ENCODE assay signal across 20 mouse cellular contexts in the genomic region with DNA sequence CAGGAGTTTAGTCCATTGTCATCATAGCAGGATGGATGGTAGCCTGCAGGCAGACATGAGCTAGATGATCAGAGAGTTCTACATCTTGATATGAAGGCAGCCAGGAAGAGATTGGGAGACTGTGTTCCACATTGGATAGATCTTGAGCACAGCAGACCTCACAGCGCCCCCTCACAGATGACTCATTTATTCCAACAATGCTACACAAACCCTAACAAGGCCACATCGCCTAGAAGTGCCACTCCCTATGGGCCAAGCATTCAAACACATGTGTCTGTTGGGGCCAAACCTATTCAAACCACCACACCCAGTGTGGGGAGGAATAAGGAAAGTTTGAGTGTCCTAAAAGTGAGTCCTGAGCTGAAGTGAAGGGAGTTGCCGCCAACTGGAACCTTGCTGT.
"Had no signal": no experiment of that assay in that cellular context is flagged by ENCODE, and none has a peak within 500 bp of the region (broad histone marks: within the 10 kb centered on the region; RNA-seq: fewer than 3 reads in every experiment).

No protein-coding gene starts in this region.

- H3K27ac ChIP-seq: kidney, postnatal 0 days; layer of hippocampus, adult 2 months; liver, embryonic 14.5 days; lung, embryonic 15.5 days; midbrain, embryonic 10.5 days; midbrain, embryonic 13.5 days; neural tube, embryonic 13.5 days had no signal

- H3K9me3 ChIP-seq: lung, embryonic 15.5 days; midbrain, embryonic 10.5 days; midbrain, embryonic 13.5 days; neural tube, embryonic 13.5 days had no signal

- H3K27me3 ChIP-seq: lung, embryonic 15.5 days; megakaryocyte, embryonic 14.5 days; midbrain, embryonic 13.5 days; neural tube, embryonic 13.5 days had no signal

- DNase-seq: kidney, adult 2 months; kidney, postnatal 25 days; layer of hippocampus, adult 9-11 months; liver, postnatal 0 days; lung, postnatal 10 days; lung, postnatal 36 days; retina, postnatal 1 day; right cerebral cortex, postnatal 25 days had no signal

- H3K4me2 ChIP-seq: liver, embryonic 11.5 days; lung, embryonic 15.5 days; midbrain, embryonic 13.5 days; neural tube, embryonic 13.5 days had no signal

- ATAC-seq: intestine, embryonic 16.5 days; liver, postnatal 0 days; midbrain, embryonic 13.5 days; midbrain, embryonic 16.5 days had no signal

- H3K4me1 ChIP-seq: lung, embryonic 15.5 days; midbrain, embryonic 10.5 days; midbrain, embryonic 13.5 days; neural tube, embryonic 13.5 days had no signal

- H3K36me3 ChIP-seq: lung, embryonic 15.5 days; midbrain, embryonic 10.5 days; midbrain, embryonic 13.5 days; neural tube, embryonic 13.5 days had no signal

- H3K4me3 ChIP-seq: layer of hippocampus, adult 2 months; lung, embryonic 15.5 days; megakaryocyte, embryonic 14.5 days; midbrain, embryonic 10.5 days; midbrain, embryonic 13.5 days; myocyte; neural tube, embryonic 13.5 days had no signal

- H3K9ac ChIP-seq: liver, embryonic 14.5 days; liver, postnatal 0 days; lung, embryonic 15.5 days; midbrain, embryonic 13.5 days; neural tube, embryonic 13.5 days had no signal
